Mouse (Mus musculus): ENCODE data around the gene Ppp1r15b. TPM values are rescaled to one million over a fixed set of nuclear protein-coding genes. Genes with fewer than 3 reads are reported as not detected.
A peak's percentile ranks its signal among the peaks of the same experiment; 100 is the strongest.

Ppp1r15b gene
- total and polyA plus RNA-seq, 3 experiments: 33.1 to 47.6 (median 47.5) TPM

GRCm38 (mm10) chr1:133178732-133179440 lies 47.9 kb downstream of the Ppp1r15b start (continued):
- TF ChIP-seq PAX5 (IDR thresholded peaks at IDR 0.05; ENCODE audit: low read length) (no peak), NRF1 (IDR thresholded peaks at IDR 0.05; ENCODE audit: low read depth, low read length) (no peak), USF1 (IDR thresholded peaks at IDR 0.05; ENCODE audit: low read depth, low read length) (no peak)

- no peaks in the 10 kb centered on the region for H3K36me3 ChIP-seq (replicated peaks in 1 of 2; ENCODE audit: control insufficient read depth in 1 of 2, insufficient read depth in 1 of 2, low read length in 1 of 2)
- H3K27me3 ChIP-seq (replicated peaks): peaks cover 85% of the 10 kb centered on the region
- in situ Hi-C loops (cut with MboI; ENCODE audit: low pct_ligation_motif_present, low pct_unique_long_range_greater_than_20kb, low sequenced_read_pairs): loop anchor here (25.0 kb wide), 1 partner anchor 431 kb away; the partner anchor contains the start of gene Snrpe
- H3K79me2 ChIP-seq (replicated peaks; ENCODE audit: control insufficient read depth, extremely low read depth, insufficient read depth, poor library complexity, severe bottlenecking): no peaks in the 10 kb centered on the region
- no peaks in the 10 kb centered on the region for H3K9me3 ChIP-seq (replicated peaks; ENCODE audit: low read length)
- no peak overlapping the region for H3K4me2 ChIP-seq (ENCODE audit: insufficient read depth, low read depth, poor library complexity, severe bottlenecking)
- no peaks in the 10 kb centered on the region for H3K4me1 ChIP-seq (ENCODE audit: control insufficient read depth in 1 of 2, insufficient read depth in 2 of 2)
- H3K4me3 ChIP-seq (replicated peaks in 1 of 3; ENCODE audit: low read depth in 2 of 3, low read length in 2 of 3, poor library complexity in 1 of 3): no peak overlapping the region
- dilution Hi-C loops (cut with MboI; ENCODE audit: extremely low pct_ligation_motif_present, extremely low pct_unique_long_range_greater_than_20kb, low sequenced_read_pairs): no loop called here
- H3K27ac ChIP-seq (ENCODE audit: insufficient read depth, low read depth): no peak overlapping the region
- H3K9ac ChIP-seq (ENCODE audit: insufficient read depth, low read depth): no peak overlapping the region
- TF ChIP-seq KAT2A (IDR thresholded peaks at IDR 0.05; ENCODE audit: insufficient replicate concordance, low read length): no peak
- peak in 1 of 2 experiments; percentile 81; a peak in 2 of 4 replicates for TF ChIP-seq CTCF (conservative IDR thresholded peaks at IDR 0.05 in 1 of 2, IDR thresholded peaks at IDR 0.05 in 1 of 2; ENCODE audit: low read depth in 2 of 2, low read length in 2 of 2)
- peak; percentile 59 for TF ChIP-seq USF1 (IDR thresholded peaks at IDR 0.05; ENCODE audit: low read depth, low read length)
- peak; percentile 79 for TF ChIP-seq RAD21 (IDR thresholded peaks at IDR 0.05; ENCODE audit: low read depth, low read length)
- TF ChIP-seq BHLHE40 (IDR thresholded peaks at IDR 0.05; ENCODE audit: low read depth, low read length): no peak
- TF ChIP-seq UBTF (IDR thresholded peaks at IDR 0.05; ENCODE audit: low read depth, low read length): no peak
- no peak for TF ChIP-seq PAX5 (IDR thresholded peaks at IDR 0.05; ENCODE audit: low read length)
- no peak for TF ChIP-seq MAFK (IDR thresholded peaks at IDR 0.05; ENCODE audit: insufficient replicate concordance, low read length)
- TF ChIP-seq SIN3A (IDR thresholded peaks at IDR 0.05; ENCODE audit: low read length): no peak
- TF ChIP-seq ZMIZ1 (IDR thresholded peaks at IDR 0.05; ENCODE audit: low read depth, low read length): no peak
- TF ChIP-seq IRF4 (IDR thresholded peaks at IDR 0.05; ENCODE audit: low read depth, low read length): no peak
- no peak for TF ChIP-seq GABPA (IDR thresholded peaks at IDR 0.05; ENCODE audit: insufficient replicate concordance, low read depth, low read length)
- TF ChIP-seq SMC3 (IDR thresholded peaks at IDR 0.05; ENCODE audit: low read depth, low read length): peak; percentile 70
- peak; percentile 47; the same call in 1 of the 2 replicates for TF ChIP-seq NRF1 (IDR thresholded peaks at IDR 0.05; ENCODE audit: low read depth, low read length)
- TF ChIP-seq TCF12 (IDR thresholded peaks at IDR 0.05; ENCODE audit: low read depth, low read length): no peak
- TF ChIP-seq POLR2A (IDR thresholded peaks at IDR 0.05; ENCODE audit: low read depth, low read length): no peak
- no peak for TF ChIP-seq CHD1 (IDR thresholded peaks at IDR 0.05; ENCODE audit: low read depth, low read length)
- TF ChIP-seq USF2 (conservative IDR thresholded peaks at IDR 0.05; ENCODE audit: low read depth, low read length): peak; percentile 42; the same call in 1 of the 2 replicates
- no peak for TF ChIP-seq EP300 (IDR thresholded peaks at IDR 0.05; ENCODE audit: low read length)
- peak; percentile 23; the same call in 1 of the 2 replicates for TF ChIP-seq CHD2 (IDR thresholded peaks at IDR 0.05; ENCODE audit: low read length)
- no peak for TF ChIP-seq JUN (IDR thresholded peaks at IDR 0.05; ENCODE audit: insufficient read depth, low read depth, low read length)
- TF ChIP-seq TBP (conservative IDR thresholded peaks at IDR 0.05; ENCODE audit: low read depth, low read length): no peak
- peak; percentile 42; the same call in 1 of the 2 replicates for TF ChIP-seq MAX (IDR thresholded peaks at IDR 0.05; ENCODE audit: low read length)
- TF ChIP-seq ZC3H11A (IDR thresholded peaks at IDR 0.05; ENCODE audit: low read depth, low read length): no peak
- no peak for TF ChIP-seq HCFC1 (IDR thresholded peaks at IDR 0.05; ENCODE audit: low read depth, low read length)
- no peak for TF ChIP-seq MXI1 (IDR thresholded peaks at IDR 0.05; ENCODE audit: low read depth, low read length)
- no peak for TF ChIP-seq NELFE (IDR thresholded peaks at IDR 0.05; ENCODE audit: low read depth, low read length)
- TF ChIP-seq MEF2A (IDR thresholded peaks at IDR 0.05; ENCODE audit: borderline replicate concordance, low read depth, low read length): no peak
- TF ChIP-seq JUND (conservative IDR thresholded peaks at IDR 0.05; ENCODE audit: low read depth, low read length): no peak
- TF ChIP-seq MYC (IDR thresholded peaks at IDR 0.05; ENCODE audit: low read depth, low read length): no peak
- TF ChIP-seq RCOR1 (conservative IDR thresholded peaks at IDR 0.05; ENCODE audit: low read depth, low read length): no peak
- no peak for TF ChIP-seq ZKSCAN1 (IDR thresholded peaks at IDR 0.05; ENCODE audit: borderline replicate concordance, low read depth, low read length)
- DNase-seq (ENCODE audit: extremely low read depth): peak; percentile 25
Observed at GRCm38 (mm10) chr1:133181072-133182015, 50.4 kb downstream of the Ppp1r15b start.

All from CH12.LX (cell line).